Mouse (Mus musculus): ENCODE measurements around the gene Cfap20. TPM values are rescaled to one million over a fixed set of nuclear protein-coding genes. Genes with fewer than 3 reads are reported as not detected.
"Not testable (repeated sequence)": the region's sequence is repeated elsewhere in the genome, so short reads cannot be mapped to it uniquely, and the experiment has no call there.

The Cfap20 gene
- total RNA-seq, 4 experiments from 2014 or later, result 52.7 to 60.3 (median 57.4) TPM

- no peak for DNase-seq (ENCODE audit: low spot score in 2 of 2)
Measured at GRCm38 (mm10) chr8:95422193-95422810, 12.4 kb downstream of the Cfap20 start.

GRCm38 (mm10) chr8:95411309-95411972 is 23.2 kb downstream of the Cfap20 start:
- no peak for DNase-seq (ENCODE audit: low spot score in 2 of 2)

DNA sequence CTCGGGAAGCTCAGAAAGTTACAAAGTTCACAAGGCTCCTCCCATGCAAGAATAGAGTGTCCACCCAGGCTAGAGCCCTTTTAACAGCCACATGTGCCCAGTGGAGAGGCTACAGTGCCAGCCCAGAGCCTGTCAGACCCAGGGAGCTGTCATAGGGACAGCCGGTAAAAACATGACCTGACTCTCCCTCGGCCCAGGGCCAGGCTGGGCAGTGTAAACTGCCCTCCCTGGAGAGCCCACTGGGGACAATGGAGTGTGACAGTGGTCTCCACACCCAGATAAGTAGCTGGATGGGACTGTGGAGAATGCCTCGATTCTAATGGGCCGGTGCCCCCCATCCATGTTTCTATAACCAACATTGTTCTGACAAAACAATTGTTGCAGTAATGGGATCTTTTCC is 25.2 kb downstream of the Cfap20 start:
- DNase-seq (ENCODE audit: low spot score in 2 of 2), result no peak

GRCm38 (mm10) chr8:95401091-95401490 is 33.6 kb downstream of the Cfap20 start:
- DNase-seq (ENCODE audit: low spot score in 2 of 2), result no peak

- DNase-seq (ENCODE audit: low spot score in 2 of 2), result no peak
Measured at GRCm38 (mm10) chr8:95399131-95399530, 35.5 kb downstream of the Cfap20 start.

GRCm38 (mm10) chr8:95397201-95397600 is 37.5 kb downstream of the Cfap20 start:
- DNase-seq (ENCODE audit: low spot score in 2 of 2), result no peak

DNA sequence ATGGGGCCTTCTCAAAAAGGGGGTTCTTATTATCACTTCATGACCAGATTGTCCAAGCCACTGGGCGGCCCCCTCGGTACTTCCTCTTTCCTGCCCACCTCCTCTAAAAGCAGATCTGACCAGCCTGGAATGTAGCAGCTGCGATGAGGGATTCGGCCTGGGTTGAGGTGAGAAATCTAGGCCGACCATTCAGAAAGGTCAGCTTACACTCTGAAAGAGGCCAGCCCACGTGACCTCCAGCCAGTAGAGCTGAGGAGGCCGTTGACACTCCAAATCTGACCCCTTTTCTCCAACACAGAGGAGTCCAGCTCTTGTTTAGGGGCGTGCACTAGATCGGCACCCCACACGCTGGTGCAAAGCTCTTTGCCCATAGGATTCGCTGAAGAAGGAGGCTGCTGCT is 37.9 kb downstream of the Cfap20 start:
- DNase-seq (ENCODE audit: low spot score in 2 of 2), result no peak

GRCm38 (mm10) chr8:95395186-95395918 is 39.3 kb downstream of the Cfap20 start:
- DNase-seq (ENCODE audit: low spot score in 2 of 2), result no peak

- no peak for DNase-seq (ENCODE audit: low spot score in 2 of 2)
Measured at GRCm38 (mm10) chr8:95392604-95393003, 42.1 kb downstream of the Cfap20 start.

DNA sequence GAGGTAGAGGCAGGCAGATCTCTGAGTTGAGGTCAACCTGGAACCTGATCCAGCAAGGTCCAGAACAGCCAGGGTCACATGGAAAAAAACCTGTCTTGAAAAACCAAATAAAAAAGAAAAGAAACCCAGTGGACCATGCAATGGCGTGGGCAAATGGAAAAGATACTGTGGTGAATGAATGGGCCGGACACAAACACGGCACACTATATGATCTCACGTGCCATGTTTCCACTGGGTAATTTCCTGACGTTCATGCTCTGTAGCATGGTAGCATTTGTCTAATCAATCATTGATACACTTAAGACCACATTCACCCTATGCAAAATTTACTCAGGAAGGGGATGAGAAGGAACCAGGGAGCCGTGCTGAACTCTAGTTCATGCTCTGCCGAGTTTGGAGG is 43.6 kb downstream of the Cfap20 start:
- no peak for DNase-seq (ENCODE audit: low spot score in 2 of 2)

DNA sequence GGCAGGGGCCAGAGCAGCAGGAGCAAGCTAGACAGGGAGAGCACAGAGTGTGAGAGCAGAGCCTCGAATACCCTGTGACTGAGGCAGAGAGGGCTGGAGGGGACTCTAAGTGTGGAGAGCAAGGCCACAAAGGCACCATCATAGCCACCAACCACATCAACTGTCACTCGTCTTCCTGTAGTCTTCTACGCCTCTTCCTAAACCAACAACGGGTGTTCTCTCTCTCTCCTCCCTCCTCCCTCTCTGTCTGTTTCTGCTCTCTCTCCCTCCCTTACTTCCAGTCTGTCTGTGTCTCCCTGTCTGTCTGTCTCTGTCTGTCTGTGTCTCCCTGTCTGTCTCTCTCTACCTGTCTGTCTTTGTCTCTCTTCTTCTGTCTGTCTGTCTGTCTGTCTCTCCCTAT is 44.4 kb downstream of the Cfap20 start:
- no peak for DNase-seq (ENCODE audit: low spot score in 2 of 2)

DNA sequence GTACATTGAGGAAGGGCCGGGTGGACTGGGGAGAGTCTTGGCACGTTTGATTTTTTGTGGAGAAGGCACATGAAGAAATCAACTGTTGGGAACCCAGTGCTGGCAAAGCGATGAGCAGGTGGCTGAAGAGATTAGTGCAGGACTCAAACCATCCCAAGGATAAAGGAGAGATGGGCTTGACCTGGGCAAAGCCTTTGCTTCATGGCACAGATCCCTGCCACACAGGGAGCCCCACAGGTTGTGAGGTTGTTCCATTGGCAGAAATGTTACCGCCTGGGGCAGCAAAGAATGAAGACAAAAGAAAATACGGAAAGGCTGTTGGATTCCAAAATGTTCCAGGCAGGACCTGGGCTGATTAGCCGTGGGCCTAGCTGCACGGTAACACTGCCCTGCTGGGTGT is 46.7 kb downstream of the Cfap20 start:
- no peak for DNase-seq (ENCODE audit: low spot score in 2 of 2)

GRCm38 (mm10) chr8:95387221-95387620 is 47.4 kb downstream of the Cfap20 start:
- DNase-seq (ENCODE audit: low spot score in 2 of 2), result no peak

DNA sequence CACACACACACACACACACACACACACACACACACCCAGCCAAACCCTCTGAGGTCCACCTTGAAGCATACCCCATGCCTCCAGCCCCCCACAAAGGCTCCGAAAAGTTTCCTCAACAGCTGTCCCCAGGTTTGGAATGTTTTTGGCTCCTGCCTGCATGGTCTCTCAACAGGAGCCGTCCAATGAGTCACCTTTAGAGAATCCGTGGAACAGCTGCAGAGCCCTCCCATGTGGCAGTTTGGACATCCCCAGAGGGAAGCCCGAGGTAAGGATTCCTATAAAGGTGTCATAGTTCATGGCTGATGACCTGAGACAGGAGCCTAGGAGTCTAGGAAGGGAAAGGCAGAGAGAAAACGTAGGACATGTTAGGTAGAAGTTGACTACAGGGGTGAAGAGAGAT is 48.6 kb downstream of the Cfap20 start:
- DNase-seq (ENCODE audit: low spot score in 2 of 2), result no peak

DNA sequence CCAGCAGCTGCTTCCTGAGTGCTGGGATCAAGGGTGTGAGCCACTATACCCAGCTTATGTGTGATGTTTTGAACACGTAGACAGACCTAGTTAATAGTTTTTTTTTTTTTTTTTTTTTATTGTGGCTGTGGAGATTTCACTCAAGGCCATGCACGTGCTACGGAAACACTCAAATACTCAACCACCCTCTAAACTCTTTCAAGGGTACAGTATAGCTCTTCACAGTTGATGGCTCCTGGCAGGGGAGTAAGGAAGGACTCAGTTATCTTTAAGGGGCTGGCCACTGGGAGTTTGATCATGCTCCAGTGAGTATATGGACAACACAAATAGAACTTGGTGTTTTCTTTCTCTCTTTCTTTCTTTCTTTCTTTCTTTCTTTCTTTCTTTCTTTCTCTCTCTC is 50.2 kb downstream of the Cfap20 start:
- DNase-seq (ENCODE audit: low spot score in 2 of 2), result no peak

GRCm38 (mm10) chr8:95381595-95381994 is 53.1 kb downstream of the Cfap20 start:
- DNase-seq (ENCODE audit: low spot score in 2 of 2), result no peak

DNA sequence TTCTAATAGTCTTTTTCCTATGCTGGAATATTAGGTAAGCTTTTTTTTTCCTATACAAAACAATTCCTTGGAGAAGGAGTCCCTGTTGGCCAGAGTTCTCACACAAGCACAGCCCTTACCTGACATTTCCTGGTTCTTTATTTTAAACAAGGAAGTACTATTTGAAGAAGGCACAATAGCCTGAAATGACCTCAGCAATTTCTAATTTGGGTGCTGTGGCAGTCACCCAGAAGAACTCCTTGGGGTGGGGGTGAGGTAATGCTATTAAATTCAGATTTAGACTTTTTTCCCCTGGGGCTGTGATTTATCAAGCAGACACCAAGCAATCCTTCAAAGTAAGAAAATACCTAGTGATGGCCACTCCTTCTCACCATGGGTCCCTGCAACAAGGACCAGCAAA is 53.7 kb downstream of the Cfap20 start:
- DNase-seq (ENCODE audit: low spot score in 2 of 2), result no peak

GRCm38 (mm10) chr8:95378928-95379327 is 55.7 kb downstream of the Cfap20 start:
- DNase-seq (ENCODE audit: low spot score in 2 of 2), result not testable (repeated sequence)

DNA sequence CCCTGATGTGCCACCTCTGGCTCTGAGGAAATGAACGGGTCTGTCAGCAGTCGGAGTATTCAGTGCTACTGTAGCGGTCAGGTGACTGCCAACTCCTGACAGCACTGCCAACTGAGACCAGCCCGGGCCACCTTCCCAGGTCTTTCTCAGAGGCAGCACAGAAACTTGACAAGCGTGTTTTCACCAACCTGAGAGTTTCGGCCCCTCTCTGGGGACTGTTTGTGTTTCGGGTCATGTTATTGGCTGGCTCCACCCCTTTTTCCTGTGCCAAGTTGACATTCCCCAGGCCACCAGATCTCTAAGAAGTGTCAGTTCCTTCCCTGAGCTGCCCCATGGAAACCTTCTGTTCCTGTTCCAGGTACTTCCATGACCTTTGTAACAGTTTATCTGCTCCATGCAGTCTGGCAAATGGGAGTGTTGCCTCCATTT is 56.8 kb downstream of the Cfap20 start:
- DNase-seq (ENCODE audit: low spot score in 2 of 2), result no peak

GRCm38 (mm10) chr8:95377101-95377500 is 57.6 kb downstream of the Cfap20 start:
- DNase-seq (ENCODE audit: low spot score in 2 of 2), result no peak

GRCm38 (mm10) chr8:95376309-95376999 is 58.2 kb downstream of the Cfap20 start:
- no peak for DNase-seq (ENCODE audit: low spot score in 2 of 2)

DNA sequence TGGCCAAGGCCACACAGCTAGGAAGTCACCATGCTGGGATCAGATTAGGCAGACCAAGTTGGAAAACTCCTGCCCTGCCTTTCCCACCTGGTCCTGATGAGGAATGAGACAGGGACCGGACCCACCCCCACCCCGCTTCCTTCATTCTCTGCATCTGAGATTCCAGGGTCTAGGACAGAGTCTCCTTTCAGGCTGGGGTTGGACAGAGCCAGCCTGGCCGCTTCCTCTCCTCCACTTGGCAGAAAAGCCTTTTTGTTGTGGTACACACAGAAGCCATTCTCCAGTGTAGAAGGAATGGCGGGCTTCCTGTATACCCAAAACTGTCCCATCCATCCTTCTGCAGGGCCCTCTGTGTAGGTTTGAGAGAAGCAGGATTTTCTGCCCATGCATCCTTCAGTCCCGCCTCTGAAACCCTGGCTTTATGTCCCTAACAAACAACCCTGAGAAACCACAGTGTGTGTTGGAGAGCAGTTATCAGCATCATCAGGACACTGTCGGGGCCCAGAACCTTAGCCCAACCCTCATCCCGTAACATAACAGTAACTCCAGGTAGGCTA is 59.2 kb downstream of the Cfap20 start:
- DNase-seq (ENCODE audit: low spot score in 2 of 2), result no peak

All from left cerebral cortex, adult 8-10 months (tissue).